Mouse (Mus musculus) MN1 (cell line): ENCODE measurements around the gene Agxt2.

Experiments used
- DNase-seq: peaks from one replicate; pipeline ENCODE4 v3.0.0-alpha.2; 2016; ENCODE audit warnings: low spot score

Agxt2 gene

DNA sequence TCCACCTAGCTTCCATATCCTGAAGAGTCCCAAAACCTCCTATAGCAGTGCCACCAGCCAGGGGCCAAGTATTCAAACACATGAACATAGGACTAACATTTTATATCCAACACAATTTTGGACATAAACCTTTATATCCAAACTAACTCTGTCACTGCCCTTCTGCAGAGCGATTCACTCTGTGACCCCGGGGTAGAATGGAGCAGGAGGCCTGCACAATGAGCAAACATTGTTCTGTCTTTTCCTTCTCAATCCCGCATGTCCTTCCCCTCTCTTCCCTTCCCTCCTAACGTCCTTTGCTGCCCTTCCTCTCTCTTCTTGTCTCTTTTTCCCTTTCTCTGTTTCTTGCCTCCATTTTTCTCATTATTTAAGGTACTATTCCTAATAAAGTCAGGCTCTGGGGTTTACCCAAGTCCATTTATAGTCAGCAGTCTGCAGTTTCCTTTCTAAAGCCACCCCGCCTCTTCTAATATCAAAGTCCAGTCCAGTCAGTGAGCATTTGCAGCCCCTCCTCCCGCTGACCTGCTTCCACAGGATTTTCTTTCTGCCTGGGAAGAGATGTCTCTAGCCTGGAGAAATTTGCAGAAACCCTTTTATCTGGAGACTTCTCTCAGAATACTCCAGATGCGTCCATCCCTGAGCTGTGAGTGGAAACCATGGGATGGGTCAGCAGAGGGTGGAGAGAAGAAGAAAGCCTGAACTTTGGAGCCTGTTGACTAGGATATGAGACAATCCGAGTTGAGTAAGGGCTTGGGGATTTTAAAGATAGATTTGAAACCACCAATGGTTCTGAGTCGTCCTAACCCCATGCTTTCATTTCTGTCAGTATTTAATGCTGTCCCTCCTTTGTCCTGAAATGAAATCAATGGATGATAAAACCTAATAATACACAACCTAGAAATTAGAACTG, at the start of gene Agxt2:
TSS of gene Agxt2 (plus strand) at position 494 of the 910 bp plus-strand sequence.
- DNase-seq = no peak

DNA sequence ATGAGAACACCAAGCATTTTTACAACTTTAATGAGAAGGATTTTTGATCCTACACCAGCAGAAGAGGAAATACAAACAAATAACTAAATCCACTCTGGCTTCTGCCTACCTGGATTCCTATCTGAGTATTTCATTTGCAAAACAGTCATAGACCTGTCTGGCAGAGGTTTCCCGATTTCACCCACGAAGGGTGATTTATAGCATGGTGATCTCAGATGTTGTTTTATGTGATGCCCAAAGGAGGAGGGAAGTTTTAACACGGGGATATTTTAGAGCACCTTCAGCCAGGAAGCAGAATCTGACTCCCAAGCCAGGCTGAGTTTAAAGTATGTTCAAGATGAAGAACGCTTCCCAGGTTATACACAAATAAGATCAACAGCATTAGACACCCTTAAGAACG, 46.5 kb upstream of the Agxt2 start:
- no peak for DNase-seq

GRCm38 (mm10) chr15:10313522-10314455, 44.5 kb upstream of the Agxt2 start:
- no peak for DNase-seq

DNA sequence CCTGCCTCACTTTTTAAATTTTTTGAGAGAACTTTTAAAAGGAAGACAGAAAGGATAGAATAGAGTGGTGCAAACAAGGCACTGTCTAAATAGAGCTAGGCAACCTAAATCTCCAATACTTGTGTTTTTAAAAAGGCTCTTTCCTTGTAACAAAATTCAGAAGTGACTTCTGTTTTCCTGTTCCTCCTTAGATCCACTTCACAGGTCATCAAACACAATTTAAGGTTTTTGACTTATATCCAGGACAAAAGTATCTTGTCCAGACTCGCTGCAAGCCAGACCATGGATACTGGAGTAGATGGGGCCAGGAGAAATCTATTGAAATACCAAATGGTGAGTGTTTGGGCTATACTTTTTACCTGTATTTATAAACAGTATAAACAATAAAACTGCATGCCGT, 33.3 kb upstream of the Agxt2 start, which contains the start of gene Gm21973:
TSS of gene Gm21973 (plus strand) at position 301 of the 400 bp plus-strand sequence.
- no peak for DNase-seq

- DNase-seq = no peak
Measured at GRCm38 (mm10) chr15:10330626-10331025, 27.7 kb upstream of the Agxt2 start.

GRCm38 (mm10) chr15:10332566-10332965, 25.8 kb upstream of the Agxt2 start:
- no peak for DNase-seq

DNA sequence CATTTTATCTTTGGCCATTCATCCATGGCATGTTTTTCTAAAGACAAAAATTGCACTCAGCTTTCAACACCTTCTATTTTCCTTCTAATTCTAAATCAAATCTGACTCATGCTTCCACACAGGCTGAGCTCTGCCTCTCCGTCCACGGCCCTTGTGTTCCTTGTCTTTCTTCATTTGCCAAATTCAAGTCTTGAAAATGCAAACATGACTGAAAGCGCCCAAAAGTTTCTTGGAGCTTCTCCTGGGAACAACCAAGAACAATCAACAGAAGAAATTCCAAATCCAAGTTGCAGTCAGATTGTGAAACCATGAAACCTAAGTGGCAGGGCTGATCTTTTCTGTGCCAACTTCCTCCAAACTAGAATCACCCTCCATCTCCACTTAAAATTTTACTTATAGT, 19.7 kb upstream of the Agxt2 start:
- no peak for DNase-seq

DNA sequence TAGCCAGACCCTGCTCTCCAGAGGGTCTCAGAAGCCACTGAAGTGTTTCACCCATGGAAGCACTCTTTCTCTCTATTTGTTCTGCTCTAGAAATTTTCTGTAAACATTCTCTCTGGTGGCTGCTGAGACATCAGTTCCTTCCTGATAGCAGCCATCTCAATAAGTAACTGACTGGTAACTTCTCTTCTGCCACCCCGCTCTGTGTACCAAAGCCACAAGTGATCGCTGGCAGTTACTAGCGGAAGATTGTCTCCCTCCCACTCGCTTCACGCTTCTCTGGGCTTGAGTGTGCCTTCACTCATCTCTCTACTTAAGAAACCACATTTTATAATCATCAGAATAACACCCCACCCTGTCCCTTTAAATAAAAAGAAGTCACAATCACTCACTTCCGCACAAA, 11.3 kb upstream of the Agxt2 start:
- no peak for DNase-seq

GRCm38 (mm10) chr15:10366331-10366730, 8.0 kb downstream of the Agxt2 start:
- DNase-seq = no peak

DNA sequence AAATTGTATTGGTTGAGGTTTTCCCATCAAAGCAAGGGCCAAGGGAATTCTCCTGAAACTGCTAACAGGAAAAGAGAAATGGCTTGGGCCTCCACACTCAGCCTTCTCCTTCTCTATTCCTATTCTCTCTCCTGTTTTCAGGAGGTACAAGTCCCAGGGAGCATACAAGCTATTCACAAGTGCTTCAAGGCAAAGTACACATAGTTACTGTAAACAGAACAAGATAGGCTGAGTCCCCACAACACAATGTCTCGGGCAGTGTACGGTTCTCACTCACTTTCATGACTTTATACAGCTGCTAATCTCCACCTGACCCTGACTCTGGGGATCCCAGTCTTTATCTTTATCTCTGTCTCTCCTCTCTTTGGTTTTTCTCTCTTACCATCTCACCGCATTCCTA, 17.1 kb downstream of the Agxt2 start:
- DNase-seq = no peak

GRCm38 (mm10) chr15:10378338-10378959, 20.1 kb downstream of the Agxt2 start:
- no peak for DNase-seq

- no peak for DNase-seq
Measured at GRCm38 (mm10) chr15:10379757-10380458, 21.6 kb downstream of the Agxt2 start.

GRCm38 (mm10) chr15:10387263-10387662, 28.9 kb downstream of the Agxt2 start:
- DNase-seq = no peak

GRCm38 (mm10) chr15:10399795-10400194, 41.5 kb downstream of the Agxt2 start:
- no peak for DNase-seq

GRCm38 (mm10) chr15:10400415-10400814, 42.1 kb downstream of the Agxt2 start:
- no peak for DNase-seq

- DNase-seq = no peak
Measured at GRCm38 (mm10) chr15:10409842-10410241, 51.5 kb downstream of the Agxt2 start.

GRCm38 (mm10) chr15:10410881-10411280, 52.5 kb downstream of the Agxt2 start:
- DNase-seq = no peak

GRCm38 (mm10) chr15:10413656-10414055, 55.3 kb downstream of the Agxt2 start:
- DNase-seq = no peak

- DNase-seq = no peak
Measured at GRCm38 (mm10) chr15:10421138-10421784, 62.9 kb downstream of the Agxt2 start.

- DNase-seq = no peak
Measured at GRCm38 (mm10) chr15:10421785-10422144, 63.4 kb downstream of the Agxt2 start.

- DNase-seq = no peak
Measured at GRCm38 (mm10) chr15:10426124-10426523, 67.8 kb downstream of the Agxt2 start.
